Mouse (Mus musculus): ENCODE measurements at regions not wholly inside any gene's neighbourhood (a gene's known extent, or its start where the extent isn't known, plus 50 kb on each side); places are given as distances from the start of the nearest gene placed in this dataset.

DNA sequence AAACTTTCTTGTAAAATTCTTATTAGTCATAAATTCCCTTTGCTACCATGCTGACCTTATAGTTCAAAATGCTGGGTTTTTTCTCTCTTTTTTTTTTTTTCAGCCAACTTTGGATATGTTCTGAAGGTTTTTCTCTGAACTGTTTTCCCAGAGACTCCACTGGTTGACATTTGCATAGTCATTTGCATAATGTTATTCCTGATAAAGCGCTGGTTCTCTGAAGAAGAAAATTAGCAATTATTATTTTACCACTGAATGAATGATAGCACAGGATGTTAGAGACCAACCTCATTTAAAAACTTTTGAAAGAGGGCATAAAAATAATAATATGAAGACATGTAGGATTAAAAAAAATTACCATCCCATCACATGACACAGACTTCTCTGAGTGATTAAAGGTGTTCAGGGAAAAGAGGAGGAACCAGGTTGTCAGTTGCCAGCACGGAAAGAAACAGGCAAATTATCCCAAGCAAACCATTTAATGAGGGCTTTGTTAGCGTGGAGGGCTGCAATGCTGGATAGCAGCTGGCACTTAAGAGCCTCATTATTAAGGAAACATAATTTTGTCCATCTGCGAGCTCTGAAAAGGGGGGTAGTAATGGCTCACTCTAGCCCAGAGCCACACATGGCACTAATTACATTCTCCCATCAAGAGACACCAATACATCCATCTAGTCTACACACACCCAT lies 171.9 kb upstream of the Nabp1 start:
- ATAC-seq (replicated peaks; ENCODE audit: low read depth, poor library complexity, severe bottlenecking): no peak

DNA sequence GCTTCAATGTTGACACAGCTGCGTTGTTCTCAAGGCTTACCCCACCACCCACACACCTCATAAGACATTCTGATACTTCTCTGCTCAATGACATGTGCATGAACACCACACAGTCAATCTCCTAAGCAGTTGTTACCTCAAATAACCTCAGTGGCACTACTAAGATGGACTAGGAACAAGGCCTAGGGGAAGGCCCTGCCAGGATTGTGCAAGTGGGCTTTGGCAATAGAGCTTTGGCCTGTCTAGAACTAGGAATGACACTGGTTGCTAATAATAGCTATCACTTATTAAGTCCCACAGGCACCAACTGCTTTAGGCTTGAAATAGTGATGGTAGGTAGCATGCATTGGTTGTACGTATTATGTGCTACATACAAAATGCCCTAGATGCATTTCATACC lies 169.7 kb upstream of the Nabp1 start:
- ATAC-seq (replicated peaks; ENCODE audit: low read depth, poor library complexity, severe bottlenecking): no peak

- peak; percentile 90 for ATAC-seq (replicated peaks; ENCODE audit: low read depth, poor library complexity, severe bottlenecking)
Observed at GRCm38 (mm10) chr1:51644399-51644798, 166.2 kb upstream of the Nabp1 start.

GRCm38 (mm10) chr1:51643640-51644039 lies 165.4 kb upstream of the Nabp1 start:
- ATAC-seq (replicated peaks; ENCODE audit: low read depth, poor library complexity, severe bottlenecking): no peak

DNA sequence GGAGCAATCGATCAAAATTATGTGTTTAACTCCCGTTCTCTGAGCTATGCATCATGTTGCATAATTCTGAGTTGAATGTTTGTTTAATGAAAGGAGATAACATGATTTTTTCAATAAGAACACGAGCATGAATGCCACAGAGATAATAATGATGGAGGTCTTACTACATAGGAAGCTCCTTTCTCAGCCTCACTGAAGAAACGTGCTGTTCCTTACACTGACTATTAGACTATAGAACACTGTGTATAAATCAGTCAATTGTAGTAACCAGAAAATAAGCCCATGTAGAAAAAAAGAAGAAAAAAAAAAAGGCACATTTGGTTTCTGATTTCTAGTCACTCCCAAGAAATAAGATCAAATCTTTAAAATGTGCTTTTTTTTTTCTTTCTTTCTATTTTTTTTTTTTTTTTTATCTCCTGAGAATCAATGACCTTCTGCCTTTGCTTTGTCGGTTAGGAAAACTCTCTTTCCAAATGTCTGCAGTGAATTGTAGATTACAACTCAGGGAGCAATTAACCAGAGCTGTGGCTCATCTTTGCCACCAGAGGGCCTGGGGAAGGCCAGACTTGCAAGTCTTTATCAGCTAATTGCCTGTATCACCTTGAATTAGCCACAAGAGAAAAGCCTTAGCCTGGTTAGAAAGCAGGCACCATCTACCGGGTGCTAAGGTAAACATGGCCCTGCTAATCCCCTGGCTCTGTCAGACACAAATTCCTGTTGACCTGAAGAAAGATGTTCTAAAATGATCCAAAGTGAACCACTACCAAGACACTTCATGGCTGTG lies 160.5 kb upstream of the Nabp1 start:
- peak; percentile 60; the same call in 1 of the 2 replicates for ATAC-seq (replicated peaks; ENCODE audit: low read depth, poor library complexity, severe bottlenecking)

DNA sequence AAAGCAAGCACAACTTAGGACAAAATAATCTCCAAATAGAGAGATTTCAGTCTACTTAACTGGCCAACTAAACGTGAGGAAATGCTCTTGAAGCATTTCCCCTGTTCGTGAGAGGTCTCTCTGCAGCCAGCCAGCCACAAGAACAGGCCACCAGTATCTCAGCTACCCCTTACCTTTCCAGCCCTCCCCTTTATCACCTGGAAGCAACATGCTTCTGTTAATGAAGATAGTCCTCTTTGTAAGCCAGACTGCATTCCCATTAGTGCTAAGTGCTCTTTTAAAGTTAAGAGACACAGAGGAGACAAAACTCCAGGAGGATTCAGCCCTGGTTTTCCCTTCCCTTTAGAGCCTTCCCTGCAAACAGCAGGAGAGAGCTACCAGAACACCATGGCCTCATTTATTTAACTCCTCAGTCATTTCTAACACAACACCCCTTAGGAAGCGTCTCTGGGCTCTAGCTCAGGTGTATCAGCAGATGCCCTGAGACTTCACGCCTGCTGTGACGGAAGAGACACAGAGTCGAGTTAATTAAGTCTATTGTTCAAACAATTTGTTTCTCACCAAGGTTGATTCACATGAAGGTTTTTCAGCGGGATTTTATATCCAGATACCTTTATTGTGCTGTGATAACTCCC lies 157.8 kb upstream of the Nabp1 start:
- ATAC-seq (replicated peaks; ENCODE audit: low read depth, poor library complexity, severe bottlenecking): no peak

DNA sequence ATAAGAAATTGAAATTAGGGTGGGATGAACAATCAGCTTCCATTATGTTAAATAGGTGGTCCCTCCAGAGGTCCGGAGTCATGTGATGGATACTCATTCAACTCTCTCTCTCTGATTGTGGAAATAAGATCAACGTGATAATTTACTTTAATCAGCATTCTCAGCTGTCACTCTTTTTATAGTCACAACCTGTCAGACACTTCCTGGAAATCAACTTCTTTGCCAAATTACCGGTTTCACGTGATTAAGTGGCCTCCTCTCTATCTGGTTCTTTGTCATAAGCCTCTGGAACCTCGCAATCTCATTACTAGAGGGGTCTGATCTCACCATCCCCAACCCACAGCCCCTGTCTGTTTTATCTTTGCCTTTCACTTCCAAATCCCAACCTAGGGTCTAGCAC lies 155.6 kb upstream of the Nabp1 start:
- no peak for ATAC-seq (replicated peaks; ENCODE audit: low read depth, poor library complexity, severe bottlenecking)

GRCm38 (mm10) chr1:51632851-51633250 lies 154.6 kb upstream of the Nabp1 start:
- ATAC-seq (replicated peaks; ENCODE audit: low read depth, poor library complexity, severe bottlenecking): no peak

GRCm38 (mm10) chr1:51629848-51630247 lies 151.6 kb upstream of the Nabp1 start:
- no peak for ATAC-seq (replicated peaks; ENCODE audit: low read depth, poor library complexity, severe bottlenecking)

GRCm38 (mm10) chr1:51628137-51628793 lies 150.0 kb upstream of the Nabp1 start:
- no peak for ATAC-seq (replicated peaks; ENCODE audit: low read depth, poor library complexity, severe bottlenecking)

GRCm38 (mm10) chr1:51626303-51626702 lies 148.1 kb upstream of the Nabp1 start:
- ATAC-seq (replicated peaks; ENCODE audit: low read depth, poor library complexity, severe bottlenecking): 0 out of 2 replicates have a peak, but pooled peaks have one; percentile 47

DNA sequence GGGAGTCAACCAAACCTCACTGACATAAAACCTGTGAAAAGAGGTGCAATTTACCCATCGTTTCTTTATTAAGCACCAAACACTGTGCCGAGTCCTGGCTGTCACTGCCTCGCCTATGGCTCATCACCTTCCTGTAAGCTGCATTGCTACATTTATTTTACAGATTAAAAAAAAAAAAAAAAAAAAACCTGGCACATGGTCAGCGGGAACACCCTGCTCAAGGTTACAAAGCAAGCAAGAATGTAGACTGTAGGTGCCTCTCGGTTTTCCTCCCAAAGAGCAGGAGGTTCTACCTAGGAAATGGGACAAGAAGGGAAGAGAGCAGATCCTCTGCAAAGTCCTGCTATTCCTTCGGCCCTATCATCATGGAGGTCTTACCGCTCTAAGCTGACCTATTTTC lies 146.9 kb upstream of the Nabp1 start:
- ATAC-seq (replicated peaks; ENCODE audit: low read depth, poor library complexity, severe bottlenecking): no peak

DNA sequence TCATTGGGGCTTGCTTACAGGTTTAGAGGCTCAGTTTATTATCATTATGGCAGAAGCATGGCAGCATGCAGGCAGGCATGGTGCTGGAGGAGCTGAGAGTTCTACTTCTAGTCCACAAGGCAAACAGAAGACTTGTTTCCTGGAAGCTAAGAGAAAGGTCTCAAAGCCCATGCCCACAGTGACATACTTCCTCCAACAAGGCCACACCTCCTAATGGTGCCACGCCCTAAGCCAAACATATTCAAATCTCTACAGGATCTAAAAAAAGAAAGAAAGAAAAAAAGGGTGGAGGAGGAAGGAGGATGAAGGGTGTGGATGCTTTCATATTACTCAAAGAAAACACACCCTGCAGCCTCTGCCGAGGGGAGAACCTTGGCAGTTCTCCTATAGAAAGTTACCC lies 146.3 kb upstream of the Nabp1 start:
- ATAC-seq (replicated peaks; ENCODE audit: low read depth, poor library complexity, severe bottlenecking): no peak

GRCm38 (mm10) chr1:51622986-51623385 lies 144.8 kb upstream of the Nabp1 start:
- ATAC-seq (replicated peaks; ENCODE audit: low read depth, poor library complexity, severe bottlenecking): no peak

DNA sequence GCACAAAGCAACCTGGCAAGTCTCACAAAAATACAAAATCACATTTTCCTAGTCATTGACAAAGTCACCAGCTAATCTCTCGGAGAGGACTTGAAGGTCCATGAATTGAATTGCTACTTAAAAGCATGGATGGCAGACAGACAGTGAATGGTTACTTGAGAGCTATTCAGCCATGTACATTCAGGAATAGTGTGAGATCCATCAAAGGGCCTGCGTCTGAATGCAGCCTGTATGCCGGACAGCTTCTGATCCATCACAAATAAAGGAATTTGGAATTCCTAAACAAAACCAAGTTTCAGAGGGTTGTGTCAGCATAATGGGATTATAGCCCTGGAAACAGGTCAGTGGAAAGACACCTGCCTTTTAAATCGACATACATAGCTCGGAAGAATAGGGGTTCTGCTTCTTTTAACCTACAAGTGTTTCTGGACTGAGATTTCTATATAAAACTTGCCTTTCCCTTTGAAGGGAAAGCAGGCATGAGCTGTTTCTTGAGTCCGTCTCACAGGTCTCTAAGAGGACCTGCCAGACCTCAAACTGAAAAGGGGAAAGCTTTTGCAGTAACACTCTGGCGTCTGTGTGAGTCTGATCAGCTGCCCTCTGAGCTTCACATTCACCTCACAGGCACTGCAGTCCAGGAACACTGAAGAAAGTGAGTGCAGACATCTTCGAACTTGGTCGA lies 144.1 kb upstream of the Nabp1 start:
- no peak for ATAC-seq (replicated peaks; ENCODE audit: low read depth, poor library complexity, severe bottlenecking)

DNA sequence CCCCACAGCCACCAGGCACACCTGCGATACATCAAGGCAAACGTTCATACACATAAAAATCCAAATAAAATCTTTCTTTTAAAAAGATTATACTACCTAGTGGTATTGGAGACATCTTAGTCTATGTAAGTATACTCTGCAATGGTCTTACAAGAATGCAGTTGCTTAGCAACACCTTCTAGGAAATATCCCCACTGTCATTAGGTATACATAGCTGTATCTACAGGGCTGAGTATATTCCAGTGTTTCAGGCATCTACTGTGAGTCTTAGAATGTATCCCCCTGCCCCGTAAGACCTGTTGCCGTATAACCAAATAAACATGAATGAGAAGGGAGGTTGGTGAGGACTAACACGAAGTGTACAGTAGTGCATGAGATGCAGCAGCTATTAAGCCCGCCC lies 142.8 kb upstream of the Nabp1 start:
- ATAC-seq (replicated peaks; ENCODE audit: low read depth, poor library complexity, severe bottlenecking): no peak

DNA sequence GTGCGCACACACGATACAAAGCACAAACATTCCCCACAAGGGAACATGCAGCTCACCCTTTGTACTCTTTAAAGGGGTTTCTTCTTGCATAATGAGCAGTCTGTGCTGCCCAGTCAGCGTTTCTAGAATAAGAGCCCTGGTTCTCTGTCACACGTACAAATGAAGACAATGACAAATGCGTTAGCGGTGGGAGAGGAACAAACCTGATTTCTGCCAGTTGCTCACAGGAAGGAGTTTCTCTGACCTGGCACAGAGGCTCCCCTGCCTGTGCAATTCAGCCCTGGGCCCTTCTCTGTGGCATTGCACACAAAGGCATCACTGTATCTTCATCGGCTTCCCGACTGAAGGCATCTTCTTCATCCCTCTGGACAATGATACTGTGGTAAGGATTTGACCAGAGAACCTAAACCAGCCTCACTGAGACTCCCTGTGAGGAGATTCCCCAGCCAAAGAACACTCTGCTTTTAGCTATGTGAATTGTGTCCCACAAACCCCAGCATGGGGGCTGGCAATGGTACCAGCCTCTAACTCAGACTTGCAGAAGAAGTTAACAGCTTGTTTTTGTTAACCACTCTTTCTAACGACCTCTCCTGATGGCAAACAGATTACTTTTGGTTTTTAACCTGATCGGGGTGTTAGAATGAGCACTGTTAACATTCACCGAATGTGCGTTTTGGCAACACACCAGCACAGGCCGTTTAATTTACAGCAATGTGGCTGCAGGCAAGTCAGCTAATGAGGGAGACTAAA lies 139.5 kb upstream of the Nabp1 start:
- no peak for ATAC-seq (replicated peaks; ENCODE audit: low read depth, poor library complexity, severe bottlenecking)

DNA sequence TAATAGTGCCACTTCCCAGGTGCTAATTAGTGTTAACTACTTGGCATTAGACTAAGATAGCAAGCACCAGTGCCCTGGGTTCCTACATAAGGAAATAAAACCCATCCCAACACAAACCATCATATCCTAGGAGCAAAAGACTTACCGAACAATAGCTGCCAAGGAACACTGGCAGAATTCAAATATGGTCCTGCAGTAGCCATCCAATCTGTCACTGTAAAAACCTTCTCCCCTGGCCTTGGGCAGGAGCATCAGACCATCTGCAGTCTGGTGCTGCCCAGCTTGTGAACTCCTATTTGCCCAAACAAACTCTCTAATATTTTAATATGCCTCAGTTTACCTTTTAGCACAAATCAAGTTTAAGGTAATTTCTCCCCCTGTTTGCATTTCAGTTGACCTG lies 137.9 kb upstream of the Nabp1 start:
- ATAC-seq (replicated peaks; ENCODE audit: low read depth, poor library complexity, severe bottlenecking): no peak

DNA sequence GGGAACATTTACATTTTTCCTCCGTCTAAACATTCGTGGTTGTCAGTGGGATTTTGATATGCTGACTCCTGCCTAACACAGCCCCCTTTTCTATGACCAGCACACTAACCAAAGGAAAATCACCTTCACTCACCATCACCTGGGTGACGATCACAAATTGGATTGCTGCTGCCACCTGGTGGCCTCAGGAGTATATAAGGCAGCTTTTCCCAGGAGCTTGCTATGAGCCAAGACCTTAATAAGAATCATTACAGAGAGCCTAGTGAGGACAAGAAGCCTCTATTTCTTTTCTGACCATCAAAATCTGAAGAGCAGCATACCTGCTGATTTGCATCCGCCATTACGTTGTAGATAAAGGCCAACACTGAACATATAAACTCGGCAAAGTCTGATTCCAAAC lies 137.3 kb upstream of the Nabp1 start:
- ATAC-seq (replicated peaks; ENCODE audit: low read depth, poor library complexity, severe bottlenecking): peak; percentile 72; the same call in 1 of the 2 replicates
